Mouse (Mus musculus) embryonic facial prominence, embryonic 14.5 days (tissue): Measurements from ENCODE around the gene Usp32. TPM values are rescaled to one million over a fixed set of nuclear protein-coding genes. Genes with fewer than 3 reads are reported as not detected.
"Not testable (repeated sequence)": the region's sequence is repeated elsewhere in the genome, so short reads cannot be mapped to it uniquely, and the experiment has no call there.

Experiments used
- ATAC-seq: fragments of 200-750 bp; cut with Nextera tagmentation; 2 replicates; pipeline ENCODE4 v1.8.0; 2017; ENCODE audit warnings: low read depth, moderate number of reproducible peaks, moderate TSS enrichment
- DNase-seq: peaks from one replicate; pipeline ENCODE4 v3.0.0-alpha.2; 2015; ENCODE audit warnings: low spot score
- H3K27ac ChIP-seq: fragments of 300-500 bp; sonication (generic); replicated peaks from 2 replicates; pipeline ENCODE4 v1.5.1; 2014; ENCODE audit warnings: low read depth, mild to moderate bottlenecking, low read length, moderate library complexity
- H3K27me3 ChIP-seq: fragments of 300-500 bp; sonication (generic); replicated peaks from 2 replicates; pipeline ENCODE4 v1.6.1; 2014; ENCODE audit warnings: low read length; ENCODE audit not compliant: control insufficient read depth, insufficient read depth
- H3K36me3 ChIP-seq: fragments of 300-500 bp; sonication (generic); 2 replicates; pipeline ENCODE4 v1.6.1; 2014; ENCODE audit warnings: low read length, mixed read lengths; ENCODE audit not compliant: control insufficient read depth, insufficient read depth
- H3K4me1 ChIP-seq: fragments of 300-500 bp; sonication (generic); 2 replicates; pipeline ENCODE4 v1.6.1; 2014; ENCODE audit warnings: antibody characterized with exemption, low read length; ENCODE audit not compliant: control insufficient read depth, insufficient read depth
- H3K4me2 ChIP-seq: fragments of 300-500 bp; sonication (generic); 2 replicates; pipeline ENCODE4 v1.6.1; 2014; ENCODE audit warnings: low read depth, mild to moderate bottlenecking, low read length, moderate library complexity, mixed read lengths
- H3K4me3 ChIP-seq: fragments of 300-500 bp; sonication (generic); 2 replicates; pipeline ENCODE4 v1.5.1; 2014; ENCODE audit warnings: low read depth, mild to moderate bottlenecking, low read length
- H3K9ac ChIP-seq: fragments of 300-500 bp; sonication (generic); 2 replicates; pipeline ENCODE4 v1.6.1; 2014; ENCODE audit warnings: low read depth, mild to moderate bottlenecking, low read length, moderate library complexity, mixed read lengths
- H3K9me3 ChIP-seq: fragments of 300-500 bp; sonication (generic); 2 replicates; pipeline ENCODE4 v1.6.1; 2016; ENCODE audit warnings: low read length; ENCODE audit not compliant: control insufficient read depth
- WGBS: fragments of 180-500 bp; shearing (Covaris S2); extraction: QIAGEN DNeasy Blood & Tissue Kit; methylation state at CpG from one replicate; pipeline ENCODE4 v1.1.7; 2014; 5-methylcytosine and 5-hydroxymethylcytosine counted together
- polyA plus RNA-seq: library from polyadenylated mRNA; unstranded; fragments of >200 nt; fragmentation: Nextera tagmentation; extraction: Ambion mirVana; gene quantifications from 2 replicates; pipeline ENCODE4 v1.2.1, GENCODE M21; 2014

The Usp32 gene
- polyA plus RNA-seq, 1 experiment from 2014 or later = 4.9 TPM

DNA sequence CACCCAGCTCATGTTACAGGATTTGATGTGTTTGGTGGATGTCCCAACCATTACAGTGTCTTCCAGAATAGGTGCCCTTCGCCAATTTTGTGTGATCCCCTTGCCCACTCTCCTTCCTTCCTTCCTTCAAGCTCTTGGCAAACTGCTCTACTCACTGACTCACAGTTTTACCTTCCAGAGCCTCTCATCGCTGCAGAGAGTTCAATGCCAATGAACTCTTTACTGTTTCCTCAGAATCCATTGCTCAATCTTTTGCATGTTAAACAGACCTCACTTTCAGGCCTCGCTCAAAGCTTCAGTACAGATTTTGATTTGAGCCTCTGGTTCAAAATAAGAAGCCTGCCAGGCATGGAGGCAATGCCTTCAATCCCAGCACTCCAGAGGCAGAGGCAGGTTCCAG, 36.0 kb upstream of the Usp32 start:
- WGBS = 74% methylated on average over 3 of the region's 3 CpGs
- H3K36me3 ChIP-seq = no peaks in the 10 kb centered on the region
- H3K4me2 ChIP-seq = no peak overlapping the region
- no peak overlapping the region for H3K4me3 ChIP-seq
- no peaks in the 10 kb centered on the region; the same call in 1 of the 2 replicates for H3K4me1 ChIP-seq
- no peak for DNase-seq
- no peak overlapping the region for H3K9ac ChIP-seq
- H3K27me3 ChIP-seq = no peaks in the 10 kb centered on the region
- ATAC-seq = no peak
- no peak overlapping the region for H3K27ac ChIP-seq
- H3K9me3 ChIP-seq = no peaks in the 10 kb centered on the region

- Histone ChIP-seq H3K9me3 (no peaks in the 10 kb centered on the region), H3K36me3 (no peaks in the 10 kb centered on the region), H3K4me3 (no peak overlapping the region), H3K27ac (no peak overlapping the region), H3K4me1 (no peaks in the 10 kb centered on the region; the same call in 1 of the 2 replicates), H3K4me2 (no peak overlapping the region), H3K27me3 (no peaks in the 10 kb centered on the region), H3K9ac (0 out of 2 replicates have a peak overlapping the region, but pooled peaks have one; percentile 61)
- WGBS = 52% methylated on average over 2 of the region's 2 CpGs
- ATAC-seq = no peak
- no peak for DNase-seq
These were observed 30.9 kb upstream of the Usp32 start for GRCm38 (mm10) chr11:85170833-85171232.

GRCm38 (mm10) chr11:85170058-85170740, 30.2 kb upstream of the Usp32 start, which contains the start of gene 1700125H20Rik:
TSS of gene 1700125H20Rik (plus strand) at chr11:85170404.
- H3K4me2 ChIP-seq = peak within 1 kb of the TSS; percentile 64
- 13% methylated on average over 21 of the region's 21 CpGs for WGBS
- no peaks in the 10 kb centered on the region for H3K36me3 ChIP-seq
- peak within 1 kb of the TSS; percentile 61 for H3K9ac ChIP-seq
- ATAC-seq = peak; percentile 95
- H3K27me3 ChIP-seq = no peaks in the 10 kb centered on the region
- no peaks in the 10 kb centered on the region for H3K9me3 ChIP-seq
- peak within 1 kb of the TSS; percentile 27 for H3K4me3 ChIP-seq
- no peaks in the 10 kb centered on the region; the same call in 1 of the 2 replicates for H3K4me1 ChIP-seq
- DNase-seq = peak; percentile 94
- H3K27ac ChIP-seq = no peak within 1 kb of the TSS

DNA sequence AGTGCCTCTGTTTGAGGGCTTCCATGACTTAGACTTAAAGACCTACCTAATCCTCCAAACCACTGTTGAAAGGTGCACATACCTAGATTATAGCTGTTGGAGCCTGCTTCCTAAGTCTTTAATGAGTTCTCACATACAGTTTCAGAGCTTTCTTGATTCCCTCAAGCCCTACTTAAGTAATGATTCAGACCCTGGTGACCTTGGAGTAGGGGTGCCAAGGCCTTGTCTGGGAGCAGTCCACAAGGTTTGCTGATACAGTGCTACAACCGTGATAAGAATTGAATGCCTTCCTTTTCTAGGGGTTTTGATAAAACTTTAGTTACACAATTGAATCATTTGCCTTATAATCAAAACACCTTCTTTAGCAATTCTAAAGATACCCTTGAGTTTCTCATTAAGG, 27.5 kb upstream of the Usp32 start:
- no peaks in the 10 kb centered on the region for H3K27me3 ChIP-seq
- H3K9me3 ChIP-seq = no peaks in the 10 kb centered on the region
- 78% methylated on average over 1 of the region's 1 CpGs for WGBS
- DNase-seq (no peak), ATAC-seq (no peak)
- no peak overlapping the region for H3K4me3 ChIP-seq
- H3K9ac ChIP-seq = no peak overlapping the region
- no peak overlapping the region for H3K4me2 ChIP-seq
- no peaks in the 10 kb centered on the region for H3K36me3 ChIP-seq
- H3K4me1 ChIP-seq = no peaks in the 10 kb centered on the region; the same call in 1 of the 2 replicates
- no peak overlapping the region for H3K27ac ChIP-seq

- H3K36me3 ChIP-seq = no peaks in the 10 kb centered on the region
- ATAC-seq = no peak
- DNase-seq = no peak
- H3K9ac ChIP-seq = no peak overlapping the region
- no peak overlapping the region for H3K4me3 ChIP-seq
- no peak overlapping the region for H3K4me2 ChIP-seq
- H3K27me3 ChIP-seq = no peaks in the 10 kb centered on the region
- no peaks in the 10 kb centered on the region for H3K9me3 ChIP-seq
- no peaks in the 10 kb centered on the region for H3K4me1 ChIP-seq
- H3K27ac ChIP-seq = no peak overlapping the region
These were observed 24.4 kb upstream of the Usp32 start for GRCm38 (mm10) chr11:85164371-85164770.

GRCm38 (mm10) chr11:85163014-85163413, 23.1 kb upstream of the Usp32 start:
- not testable (repeated sequence) for H3K9ac ChIP-seq, H3K36me3 ChIP-seq
- WGBS = 83% methylated on average over 1 of the region's 1 CpGs

GRCm38 (mm10) chr11:85157301-85157700, 17.3 kb upstream of the Usp32 start:
- Histone ChIP-seq H3K4me3 (no peak overlapping the region), H3K9ac (no peak overlapping the region), H3K4me1 (no peaks in the 10 kb centered on the region), H3K9me3 (no peaks in the 10 kb centered on the region), H3K27me3 (no peaks in the 10 kb centered on the region), H3K27ac (no peak overlapping the region), H3K4me2 (no peak overlapping the region), H3K36me3 (no peaks in the 10 kb centered on the region)
- ATAC-seq = no peak
- DNase-seq = no peak
- WGBS = 48% methylated on average over 2 of the region's 2 CpGs

More at GRCm38 (mm10) chr11:85163014-85163413, 23.1 kb upstream of the Usp32 start:
- H3K4me1 ChIP-seq, DNase-seq, H3K4me2 ChIP-seq, ATAC-seq, H3K4me3 ChIP-seq, H3K27ac ChIP-seq, H3K27me3 ChIP-seq, H3K9me3 ChIP-seq: not testable (repeated sequence)

- ATAC-seq = no peak
These were observed 12.4 kb upstream of the Usp32 start for GRCm38 (mm10) chr11:85152256-85152930.

More at GRCm38 (mm10) chr11:85152256-85152930, 12.4 kb upstream of the Usp32 start:
- Histone ChIP-seq H3K27me3 (no peaks in the 10 kb centered on the region), H3K9me3 (no peaks in the 10 kb centered on the region), H3K27ac (no peak overlapping the region), H3K9ac (no peak overlapping the region), H3K4me3 (no peak overlapping the region), H3K4me1 (no peaks in the 10 kb centered on the region), H3K4me2 (no peak overlapping the region), H3K36me3 (no peaks in the 10 kb centered on the region)
- WGBS = 76% methylated on average over 2 of the region's 2 CpGs
- DNase-seq = no peak
